Mouse (Mus musculus) lung, postnatal 10 days (tissue): ENCODE measurements around the gene Cryba4.

Experiments
- DNase-seq: peaks from one replicate; pipeline ENCODE4 v3.0.0; 2021

Gene Cryba4

GRCm38 (mm10) chr5:112252400-112252799, at the start of gene Cryba4:
Cryba4 (minus strand) TSS chr5:112252518.
- no peak for DNase-seq

- no peak for DNase-seq
Measured at GRCm38 (mm10) chr5:112301694-112302093, 49.4 kb upstream of the Cryba4 start.

DNA sequence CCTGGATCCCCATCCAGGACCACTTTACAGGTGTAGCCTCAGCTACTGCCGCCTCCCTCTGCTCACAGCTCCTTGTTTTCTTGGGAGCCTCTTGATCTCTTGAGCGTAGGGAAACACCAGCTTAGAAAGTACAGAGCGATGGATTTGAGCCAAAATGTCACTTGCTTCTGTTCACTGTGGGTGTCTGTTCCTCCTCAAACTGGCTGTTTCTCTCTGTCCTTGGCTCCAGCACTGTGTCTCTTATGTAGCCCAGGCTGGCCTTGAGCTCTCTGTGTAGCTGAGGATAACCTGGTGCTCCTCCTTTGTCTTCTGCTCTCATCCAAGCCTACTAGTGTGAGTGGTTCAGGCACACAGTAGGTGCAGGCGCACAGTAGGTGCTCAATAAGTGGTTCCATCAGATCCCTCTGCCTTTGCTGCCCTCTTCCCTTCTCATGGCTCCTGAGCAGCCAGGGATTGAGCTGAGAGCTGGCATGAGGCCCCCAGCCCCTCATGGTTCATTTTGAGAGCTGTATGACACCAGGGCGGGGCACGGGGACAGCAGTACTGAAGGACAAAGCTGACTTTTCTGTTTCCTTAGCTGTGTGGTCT, 48.5 kb upstream of the Cryba4 start:
- DNase-seq: no peak

- no peak for DNase-seq
Measured at GRCm38 (mm10) chr5:112300112-112300511, 47.8 kb upstream of the Cryba4 start.

DNA sequence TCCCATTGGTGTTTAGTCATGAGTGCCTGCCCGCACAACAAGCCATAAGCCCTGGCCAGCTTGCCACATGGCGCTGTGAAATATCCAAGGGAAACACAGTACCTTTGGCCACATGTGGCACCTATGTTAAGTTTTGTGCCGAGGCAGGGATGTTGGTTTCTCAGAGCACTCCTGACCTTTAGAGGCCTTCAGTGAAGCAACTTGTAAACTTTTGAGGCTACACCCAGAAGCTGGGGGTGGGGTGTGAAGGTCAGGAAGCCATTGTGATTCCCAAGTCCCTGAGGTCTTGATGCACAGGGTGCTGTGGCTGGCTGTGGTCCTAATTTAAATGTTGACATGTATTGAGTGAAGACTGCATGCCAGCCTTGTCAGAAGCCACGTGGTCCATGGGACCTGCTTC, 47.1 kb upstream of the Cryba4 start:
- DNase-seq: no peak

DNA sequence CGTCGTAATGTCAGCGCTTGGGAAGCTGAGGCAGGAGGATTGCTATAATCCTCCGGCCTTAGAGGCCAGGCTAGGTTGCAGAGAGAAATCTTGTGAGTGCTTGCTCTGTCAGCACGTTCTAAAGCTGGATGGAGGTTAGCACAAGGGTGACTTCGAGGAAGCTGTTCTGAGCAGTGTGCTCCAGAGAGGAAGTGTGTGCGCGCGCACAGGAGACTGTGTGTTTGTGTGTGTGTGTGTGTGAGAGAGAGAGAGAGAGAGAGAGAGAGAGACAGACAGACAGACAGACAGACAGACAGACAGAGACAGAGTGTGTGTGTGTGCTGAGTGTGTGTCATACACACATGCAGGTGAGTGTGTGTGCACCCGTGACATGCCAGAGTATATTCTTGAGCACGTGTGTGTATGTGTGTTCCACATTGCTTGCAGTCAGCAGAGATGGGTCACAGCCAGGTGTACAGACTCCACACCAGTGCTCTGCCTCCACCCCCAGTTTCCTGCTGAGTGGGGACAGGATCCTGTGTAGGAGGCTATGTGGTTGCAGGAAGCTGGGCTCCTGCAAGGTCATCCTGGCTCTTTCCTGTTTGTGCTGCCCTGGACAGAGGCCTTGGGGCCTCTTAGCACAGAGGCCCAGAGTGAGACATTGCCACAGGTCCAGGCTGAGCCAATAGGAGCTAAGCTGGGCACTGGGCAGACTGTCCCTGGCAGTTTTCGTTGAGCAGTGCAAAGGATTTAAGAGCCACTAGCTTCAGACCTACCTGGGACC, 46.1 kb upstream of the Cryba4 start:
- DNase-seq: peak; percentile 62

GRCm38 (mm10) chr5:112297257-112297656, 44.9 kb upstream of the Cryba4 start:
- DNase-seq: no peak

- no peak for DNase-seq
Measured at GRCm38 (mm10) chr5:112296404-112297181, 44.3 kb upstream of the Cryba4 start.

DNA sequence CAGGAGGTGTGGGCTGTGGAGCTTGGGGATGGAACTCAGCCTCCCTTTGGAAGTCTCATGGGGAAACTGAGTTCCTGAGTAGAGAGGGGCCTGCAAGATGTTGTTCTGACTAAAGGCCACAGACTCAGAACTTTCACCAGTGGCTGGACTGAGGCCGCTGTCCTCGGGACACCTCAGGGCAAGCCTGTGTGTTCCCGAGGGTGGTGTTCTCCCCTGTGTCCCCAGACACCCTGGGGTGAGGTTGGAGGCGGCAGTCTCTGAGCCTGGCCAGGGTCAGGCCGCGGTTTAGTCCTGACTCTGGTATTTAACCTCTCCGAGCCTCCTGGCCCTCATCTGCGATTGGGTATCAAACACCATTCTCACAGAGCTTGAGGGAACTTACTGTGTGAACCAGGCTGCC, 43.2 kb upstream of the Cryba4 start:
- DNase-seq: no peak

DNA sequence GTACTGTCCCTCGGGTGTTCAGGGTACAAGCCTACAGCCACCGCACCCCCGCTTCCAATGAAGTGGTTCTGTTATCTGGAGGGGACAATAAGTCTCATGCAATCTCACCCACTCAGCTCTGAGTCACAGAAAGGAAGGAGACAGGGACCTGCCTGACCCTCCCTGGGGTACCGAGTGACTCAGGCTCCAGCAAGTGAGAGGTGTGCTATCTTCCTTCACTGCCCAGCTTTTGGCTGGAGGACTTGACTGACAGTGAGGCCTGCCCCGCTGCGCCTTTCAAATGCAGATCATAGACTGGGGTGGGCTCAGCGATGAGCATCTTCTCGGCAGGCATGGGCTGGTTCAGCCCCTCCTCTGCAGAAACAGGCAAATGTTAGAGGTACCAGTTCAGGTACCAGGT, 42.8 kb upstream of the Cryba4 start:
- no peak for DNase-seq

DNA sequence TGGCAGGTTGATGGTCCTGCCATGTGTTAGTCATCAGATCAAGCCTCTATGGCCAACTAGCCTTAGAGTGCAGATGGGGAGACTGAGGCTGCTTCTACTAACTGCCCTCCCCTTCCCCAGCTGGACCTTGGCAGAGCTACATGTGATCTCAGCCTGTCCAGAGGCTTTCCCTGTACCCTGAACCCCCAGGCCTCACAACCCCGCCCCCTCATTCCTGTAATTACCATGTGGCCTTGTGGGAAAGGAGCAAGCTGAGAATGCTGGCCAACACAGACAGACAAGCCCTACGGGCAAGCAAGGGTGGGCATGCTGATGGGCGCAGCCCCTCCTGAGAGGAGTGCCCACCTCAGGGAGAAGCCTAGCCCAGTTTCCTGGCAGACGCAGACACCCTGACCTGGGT, 42.4 kb upstream of the Cryba4 start:
- no peak for DNase-seq

GRCm38 (mm10) chr5:112293800-112294199, 41.5 kb upstream of the Cryba4 start:
- DNase-seq: no peak

DNA sequence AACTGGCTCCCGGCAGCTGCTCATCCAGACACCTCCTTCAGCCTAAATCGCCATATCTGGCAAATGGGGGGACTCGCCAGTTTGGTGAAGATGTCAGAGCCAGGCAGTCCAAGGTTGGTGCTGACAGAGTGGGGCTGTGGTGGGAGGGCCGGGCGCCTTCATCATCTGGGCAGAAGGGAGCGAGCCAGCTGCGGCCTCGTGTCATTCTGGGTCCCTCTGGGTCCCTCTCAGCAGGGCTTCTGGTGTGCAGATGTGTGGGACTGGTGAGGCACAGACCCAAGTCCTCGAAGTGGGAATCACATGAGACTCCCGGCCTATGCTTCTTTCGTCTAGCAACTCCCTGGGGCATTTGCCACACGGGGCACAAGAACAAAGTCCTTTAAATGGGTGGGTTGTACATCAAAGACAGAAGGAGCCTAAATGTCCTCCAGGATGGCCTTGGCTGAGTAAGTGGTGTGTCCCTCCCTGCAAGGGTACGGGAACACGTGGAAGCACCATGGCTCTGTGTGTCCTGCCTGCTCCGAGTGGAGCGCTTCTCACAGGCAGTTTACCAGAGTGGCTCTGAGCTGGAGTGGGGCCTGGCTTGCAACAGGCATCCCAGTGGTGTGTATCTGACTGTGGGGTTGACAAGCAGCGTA, 40.1 kb upstream of the Cryba4 start:
- no peak for DNase-seq

DNA sequence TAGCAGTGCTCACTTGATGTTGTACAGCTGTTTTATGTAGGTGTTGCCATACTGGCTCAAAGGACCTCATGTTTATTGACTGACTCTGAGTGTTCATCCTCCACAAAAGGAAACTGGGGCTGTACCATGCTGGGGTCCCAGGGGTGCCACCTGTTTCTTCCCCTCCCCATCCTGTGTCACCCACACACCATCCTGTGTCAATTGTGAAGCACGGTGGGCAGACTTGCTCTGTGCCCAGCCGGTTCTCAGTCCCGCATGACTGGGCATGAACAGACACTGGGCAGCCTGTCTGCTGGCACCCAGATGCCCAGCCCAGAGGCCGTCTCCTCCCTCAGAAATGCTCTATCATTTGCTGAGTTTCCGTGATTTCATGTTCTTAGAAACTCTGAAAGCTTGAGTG, 39.5 kb upstream of the Cryba4 start:
- DNase-seq: no peak

- DNase-seq: no peak
Measured at GRCm38 (mm10) chr5:112290536-112290880, 38.2 kb upstream of the Cryba4 start.

GRCm38 (mm10) chr5:112289819-112290535, 37.7 kb upstream of the Cryba4 start:
- peak; percentile 62 for DNase-seq

GRCm38 (mm10) chr5:112289236-112289635, 36.9 kb upstream of the Cryba4 start:
- peak; percentile 57 for DNase-seq

DNA sequence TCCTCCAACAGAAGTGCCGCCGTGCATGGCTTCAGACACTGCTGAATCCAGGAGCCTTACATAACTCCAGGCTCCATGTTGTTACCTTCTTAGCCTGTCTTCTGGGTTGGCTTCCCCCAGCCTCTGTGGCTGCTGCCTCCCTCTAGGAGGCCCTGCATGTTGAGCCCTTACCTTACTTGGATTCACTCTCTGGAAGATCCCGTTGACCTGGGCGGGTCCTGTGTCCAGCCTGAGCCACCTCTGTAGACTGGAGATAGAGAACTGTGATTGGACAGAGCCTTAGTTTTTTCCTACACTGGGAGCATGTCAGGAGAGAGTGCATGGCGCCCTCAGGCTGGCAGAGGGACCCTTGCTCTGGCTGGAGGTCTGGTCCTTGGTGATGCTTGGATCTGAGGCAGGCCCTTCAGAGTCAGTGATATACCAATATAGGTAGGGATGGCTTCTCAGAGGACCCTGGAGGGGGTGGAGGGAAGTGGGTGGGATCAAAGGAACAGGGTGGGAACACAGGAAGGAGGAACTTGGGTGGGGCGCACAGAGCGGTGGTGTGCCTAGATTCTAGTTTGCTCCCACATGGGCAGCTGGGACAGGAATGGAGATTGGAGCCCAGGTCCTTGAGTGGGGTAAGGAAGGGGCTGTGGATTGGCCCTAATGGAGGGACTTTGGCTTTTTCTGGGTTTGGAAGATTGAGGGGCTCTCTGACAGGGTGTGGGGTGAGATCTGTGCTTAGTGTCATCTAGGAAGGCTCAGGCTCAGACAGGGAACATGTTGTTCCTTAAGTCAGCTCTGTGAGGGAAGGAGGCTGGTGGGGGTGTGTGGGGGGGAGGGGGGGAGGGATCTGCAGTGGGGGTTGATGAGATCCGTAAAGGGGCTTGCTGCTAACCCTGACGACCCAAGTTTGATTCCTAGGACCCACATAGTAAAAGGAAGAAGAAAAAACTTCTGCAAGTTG, 36.1 kb upstream of the Cryba4 start:
- peak; percentile 73 for DNase-seq

- DNase-seq: no peak
Measured at GRCm38 (mm10) chr5:112287652-112288051, 35.3 kb upstream of the Cryba4 start.

DNA sequence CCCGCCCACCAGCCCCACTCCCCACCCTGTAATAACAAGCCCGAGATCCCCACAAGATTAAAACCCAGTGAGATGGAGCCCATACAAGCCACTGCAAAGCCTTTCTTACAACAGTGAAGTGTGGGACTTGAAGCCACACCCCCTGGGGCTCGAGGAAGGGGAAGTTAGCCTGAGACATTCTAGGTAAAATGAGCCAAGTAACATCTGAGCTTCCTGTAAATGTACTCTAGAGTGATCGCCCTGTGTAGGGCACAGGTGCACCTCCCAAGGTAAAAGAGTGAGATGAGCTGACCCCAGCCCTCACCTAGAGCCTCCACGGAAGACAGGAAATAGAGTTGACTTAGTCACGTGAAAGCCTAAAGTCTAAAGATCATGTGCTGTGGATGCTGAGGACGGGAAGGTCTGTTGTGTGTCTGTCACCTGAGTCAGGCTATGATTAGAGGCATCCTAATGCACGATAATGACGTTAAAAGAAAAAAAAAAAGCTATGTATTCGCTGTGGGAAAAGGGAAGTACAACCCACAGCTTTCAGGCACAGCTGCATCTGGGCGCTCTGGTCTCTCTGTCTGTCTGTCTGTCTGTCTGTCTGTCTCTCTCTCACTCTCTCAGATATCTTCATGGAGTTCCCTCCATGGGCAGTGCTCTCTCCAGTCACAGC, 34.8 kb upstream of the Cryba4 start:
- DNase-seq: no peak

- no peak for DNase-seq
Measured at GRCm38 (mm10) chr5:112286608-112286983, 34.3 kb upstream of the Cryba4 start.
